Mouse (Mus musculus) ES-Bruce4 (cell line): Measurements from ENCODE around the gene Trim17.

ENCODE experiments used
- CTCF ChIP-seq: IDR thresholded peaks from one replicate; pipeline ENCODE4 v1.8.1; 2011; ENCODE audit warnings: low read depth, low read length
- POLR2A ChIP-seq: IDR thresholded peaks from one replicate; pipeline ENCODE4 v1.8.1; 2011; ENCODE audit warnings: low read length; ENCODE audit not compliant: insufficient read depth

GRCm38 (mm10) chr11:59015052-59015451 lies 60.6 kb downstream of the Trim17 start:
- TF ChIP-seq CTCF, result peak; percentile 73
- TF ChIP-seq POLR2A, result no peak
